Mouse (Mus musculus): Measurements from ENCODE around the gene Tgfa. TPM values are rescaled to one million over a fixed set of nuclear protein-coding genes. Genes with fewer than 3 reads are reported as not detected.
A peak's percentile ranks its signal among the peaks of the same experiment; 100 is the strongest.

Gene Tgfa
- total RNA-seq (2021) (1 to 10 TPM; 1.0 to 1.6 TPM), polyA plus RNA-seq (2012; rRNA removed) (0.80 and 1.0 TPM in 2 replicates)
- long read RNA-seq, full-length matches to known transcripts = 1 of 1 reads
- long read RNA-seq, partial matches to known transcripts = 0 of 1 reads
- long read RNA-seq, other reads (novel, unspliced or antisense) = 0 of 1 reads

DNA sequence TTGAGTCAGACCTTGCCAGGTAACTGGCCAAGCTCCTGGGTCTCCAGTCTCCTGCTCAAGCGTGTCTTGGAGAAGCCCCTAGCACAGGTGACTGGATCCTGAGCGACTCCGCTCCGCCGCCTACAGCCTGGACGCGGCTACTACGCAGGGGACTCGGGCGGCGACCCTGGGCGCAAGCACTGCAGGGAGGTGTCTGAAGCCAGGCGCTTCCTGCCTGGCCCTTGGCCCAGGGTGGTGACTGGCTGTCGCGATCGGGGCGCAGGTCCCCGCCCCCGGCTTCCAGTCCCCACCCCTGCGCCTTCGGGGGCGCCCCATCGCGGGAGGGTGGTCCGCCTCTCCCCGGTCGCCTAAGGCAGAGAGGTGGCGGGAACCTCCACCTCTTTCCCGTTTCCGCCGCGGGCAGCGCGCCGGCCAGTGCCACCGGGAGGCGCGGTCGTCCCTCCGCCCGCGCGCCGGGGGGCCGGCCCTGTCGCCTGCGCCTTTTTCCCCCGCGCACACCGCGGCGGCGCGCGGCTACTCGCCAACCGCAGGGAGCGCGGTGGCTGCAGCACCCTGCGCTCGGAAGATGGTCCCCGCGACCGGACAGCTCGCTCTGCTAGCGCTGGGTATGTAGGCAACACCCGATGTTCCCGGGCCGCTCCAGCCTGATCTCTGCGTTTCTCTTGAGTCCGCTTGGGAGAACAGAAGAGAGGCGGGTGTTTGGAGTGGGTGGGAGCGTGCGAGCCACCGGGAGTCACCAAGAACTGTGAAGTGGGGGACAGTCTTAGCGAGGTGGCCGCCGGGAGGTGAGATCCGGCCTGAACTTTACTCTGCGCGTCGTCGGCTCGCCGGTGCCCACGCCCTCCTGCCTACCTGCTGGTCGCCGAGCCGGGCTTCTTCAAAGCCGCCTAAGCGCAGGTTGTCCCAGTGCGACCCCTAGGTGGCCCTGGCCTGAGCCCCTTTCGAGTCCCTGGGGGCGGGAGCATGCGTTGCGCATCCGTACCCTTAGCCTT is at the start of gene Tgfa:
Gene Tgfa (plus strand): TSS at position 283 of the 992 bp plus-strand sequence.
- TF ChIP-seq CTCF (IDR thresholded peaks at IDR 0.05) (peak; percentile 72), EP300 (IDR thresholded peaks at IDR 0.05; ENCODE audit: insufficient read depth, low read depth, low read length) (no peak)
- H3K79me2 ChIP-seq (replicated peaks; ENCODE audit: control insufficient read depth, insufficient read depth, low read length) = no peaks in the 10 kb centered on the region
- peaks cover 4% of the 10 kb centered on the region for H3K27me3 ChIP-seq (ENCODE audit: control insufficient read depth, insufficient read depth, low read length)
- H3K4me3 ChIP-seq = peak within 1 kb of the TSS; percentile 59
- intact Hi-C loops (cut with DNase I) = loop anchor here (2.0 kb wide), 1 partner anchor 170 kb away; the partner anchor contains the start of gene Fam136a
- H3K36me3 ChIP-seq (ENCODE audit: control insufficient read depth, insufficient read depth, low read length) = no peaks in the 10 kb centered on the region
- no peak within 1 kb of the TSS; the same call in 1 of the 2 replicates for H3K27ac ChIP-seq
- H3K9ac ChIP-seq (ENCODE audit: low read depth, low read length) = peak within 1 kb of the TSS; percentile 59
- no peaks in the 10 kb centered on the region; the same call in 1 of the 2 replicates for H3K4me1 ChIP-seq (ENCODE audit: control insufficient read depth, insufficient read depth, low read length)
- WGBS = 1% methylated on average over 97 of the region's 97 CpGs
- peak; percentile 74 to 77 for DNase-seq

GRCm38 (mm10) chr6:86148518-86148917 is 46.5 kb upstream of the Tgfa start:
- Histone ChIP-seq H3K9ac (ENCODE audit: low read depth, low read length) (no peak overlapping the region), H3K27me3 (ENCODE audit: control insufficient read depth, insufficient read depth, low read length) (no peaks in the 10 kb centered on the region), H3K79me2 (replicated peaks; ENCODE audit: control insufficient read depth, insufficient read depth, low read length) (no peaks in the 10 kb centered on the region), H3K4me3 (no peak overlapping the region), H3K36me3 (ENCODE audit: control insufficient read depth, insufficient read depth, low read length) (no peaks in the 10 kb centered on the region), H3K27ac (no peak overlapping the region), H3K4me1 (ENCODE audit: control insufficient read depth, insufficient read depth, low read length) (no peaks in the 10 kb centered on the region)
- DNase-seq = no peak
- WGBS = 21% methylated on average over 4 of the region's 4 CpGs
- intact Hi-C loops (cut with DNase I) = no loop called here
- TF ChIP-seq CTCF (IDR thresholded peaks at IDR 0.05) = no peak
- TF ChIP-seq EP300 (IDR thresholded peaks at IDR 0.05; ENCODE audit: insufficient read depth, low read depth, low read length) = no peak
- no peak for TF ChIP-seq POLR2A (IDR thresholded peaks at IDR 0.05; ENCODE audit: insufficient read depth, low read depth, low read length)

GRCm38 (mm10) chr6:86149001-86149400 is 46.0 kb upstream of the Tgfa start:
- DNase-seq = no peak
- H3K79me2 ChIP-seq (replicated peaks; ENCODE audit: control insufficient read depth, insufficient read depth, low read length) = no peaks in the 10 kb centered on the region
- H3K27ac ChIP-seq = no peak overlapping the region
- H3K4me1 ChIP-seq (ENCODE audit: control insufficient read depth, insufficient read depth, low read length) = no peaks in the 10 kb centered on the region
- no peak overlapping the region for H3K9ac ChIP-seq (ENCODE audit: low read depth, low read length)
- no peaks in the 10 kb centered on the region for H3K36me3 ChIP-seq (ENCODE audit: control insufficient read depth, insufficient read depth, low read length)
- H3K27me3 ChIP-seq (ENCODE audit: control insufficient read depth, insufficient read depth, low read length) = no peaks in the 10 kb centered on the region
- TF ChIP-seq CTCF (IDR thresholded peaks at IDR 0.05) (no peak), EP300 (IDR thresholded peaks at IDR 0.05; ENCODE audit: insufficient read depth, low read depth, low read length) (no peak), POLR2A (IDR thresholded peaks at IDR 0.05; ENCODE audit: insufficient read depth, low read depth, low read length) (no peak)
- WGBS = 38% methylated on average over 4 of the region's 4 CpGs
- intact Hi-C loops (cut with DNase I) = no loop called here
- no peak overlapping the region for H3K4me3 ChIP-seq

GRCm38 (mm10) chr6:86152676-86153075 is 42.3 kb upstream of the Tgfa start:
- Histone ChIP-seq H3K27me3 (ENCODE audit: control insufficient read depth, insufficient read depth, low read length) (no peaks in the 10 kb centered on the region), H3K27ac (no peak overlapping the region), H3K9ac (ENCODE audit: low read depth, low read length) (no peak overlapping the region), H3K79me2 (replicated peaks; ENCODE audit: control insufficient read depth, insufficient read depth, low read length) (no peaks in the 10 kb centered on the region), H3K4me3 (no peak overlapping the region), H3K36me3 (ENCODE audit: control insufficient read depth, insufficient read depth, low read length) (no peaks in the 10 kb centered on the region), H3K4me1 (ENCODE audit: control insufficient read depth, insufficient read depth, low read length) (no peaks in the 10 kb centered on the region)
- 89% methylated on average over 7 of the region's 7 CpGs for WGBS
- TF ChIP-seq POLR2A (IDR thresholded peaks at IDR 0.05; ENCODE audit: insufficient read depth, low read depth, low read length) = no peak
- TF ChIP-seq EP300 (IDR thresholded peaks at IDR 0.05; ENCODE audit: insufficient read depth, low read depth, low read length) = no peak
- no peak for TF ChIP-seq CTCF (IDR thresholded peaks at IDR 0.05)
- intact Hi-C loops (cut with DNase I) = no loop called here
- DNase-seq = no peak

DNA sequence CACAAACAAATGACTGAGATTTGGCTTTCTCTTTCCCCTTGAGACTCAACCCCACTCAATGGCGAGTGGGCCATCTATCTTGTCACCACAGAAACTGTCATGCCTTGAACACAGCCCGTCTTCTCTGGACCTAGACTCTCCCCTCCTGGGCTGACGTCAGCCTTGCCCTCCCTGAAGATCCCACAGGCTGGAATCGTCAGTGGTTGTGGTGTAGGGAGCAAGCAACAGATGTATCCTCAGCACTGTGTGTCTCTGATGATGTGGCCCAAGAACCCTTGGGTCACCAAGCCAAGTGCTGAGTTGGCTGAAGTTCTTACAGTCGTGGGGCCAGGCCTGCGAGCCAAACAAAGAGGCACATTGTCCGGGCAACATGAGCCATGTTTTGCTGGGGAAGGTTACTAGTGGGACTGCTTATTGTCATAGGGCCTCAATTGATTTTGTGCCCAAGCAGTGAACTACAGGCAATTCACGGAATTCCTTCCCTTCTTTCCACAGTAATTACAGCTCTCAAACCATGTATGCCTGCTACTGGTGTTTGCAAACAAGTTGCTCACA is 41.5 kb upstream of the Tgfa start:
- Histone ChIP-seq H3K27me3 (ENCODE audit: control insufficient read depth, insufficient read depth, low read length) (no peaks in the 10 kb centered on the region), H3K4me1 (ENCODE audit: control insufficient read depth, insufficient read depth, low read length) (no peaks in the 10 kb centered on the region), H3K9ac (ENCODE audit: low read depth, low read length) (no peak overlapping the region), H3K36me3 (ENCODE audit: control insufficient read depth, insufficient read depth, low read length) (no peaks in the 10 kb centered on the region), H3K4me3 (no peak overlapping the region), H3K27ac (no peak overlapping the region), H3K79me2 (replicated peaks; ENCODE audit: control insufficient read depth, insufficient read depth, low read length) (no peaks in the 10 kb centered on the region)
- intact Hi-C loops (cut with DNase I) = no loop called here
- TF ChIP-seq POLR2A (IDR thresholded peaks at IDR 0.05; ENCODE audit: insufficient read depth, low read depth, low read length) (no peak), CTCF (IDR thresholded peaks at IDR 0.05) (no peak), EP300 (IDR thresholded peaks at IDR 0.05; ENCODE audit: insufficient read depth, low read depth, low read length) (no peak)
- peak; percentile 29 to 44 for DNase-seq
- WGBS = 68% methylated on average over 8 of the region's 8 CpGs
